Mouse (Mus musculus) liver, embryonic 12.5 days (tissue): Measurements from ENCODE around the gene Pros1. TPM values are rescaled to one million over a fixed set of nuclear protein-coding genes. Genes with fewer than 3 reads are reported as not detected.

ENCODE experiments used
- ATAC-seq: fragments of 200-750 bp; cut with Nextera tagmentation; 2 replicates; pipeline ENCODE4 v1.8.0; 2017; ENCODE audit warnings: moderate number of reproducible peaks, mild to moderate bottlenecking, moderate library complexity
- H3K27ac ChIP-seq: fragments of 300-500 bp; sonication (generic); 2 replicates; pipeline ENCODE4 v1.5.1; 2016; ENCODE audit warnings: mild to moderate bottlenecking
- H3K27me3 ChIP-seq: fragments of 300-500 bp; sonication (generic); replicated peaks from 2 replicates; pipeline ENCODE4 v1.6.1; 2016; ENCODE audit warnings: mild to moderate bottlenecking, moderate library complexity
- H3K36me3 ChIP-seq: fragments of 300-500 bp; sonication (generic); 2 replicates; pipeline ENCODE4 v1.6.1; 2016; ENCODE audit warnings: mild to moderate bottlenecking, moderate library complexity
- H3K4me1 ChIP-seq: fragments of 300-500 bp; sonication (generic); 2 replicates; pipeline ENCODE4 v1.6.1; 2016
- H3K4me2 ChIP-seq: fragments of 300-500 bp; sonication (generic); 2 replicates; pipeline ENCODE4 v1.6.1; 2016; ENCODE audit warnings: mild to moderate bottlenecking, moderate library complexity
- H3K4me3 ChIP-seq: fragments of 300-500 bp; sonication (generic); 2 replicates; pipeline ENCODE4 v1.5.1; 2016; ENCODE audit warnings: mild to moderate bottlenecking, moderate library complexity
- H3K9ac ChIP-seq: fragments of 300-500 bp; sonication (generic); 2 replicates; pipeline ENCODE4 v1.6.1; 2016; ENCODE audit warnings: mild to moderate bottlenecking, moderate library complexity
- H3K9me3 ChIP-seq: fragments of 300-500 bp; sonication (generic); replicated peaks from 2 replicates; pipeline ENCODE4 v1.6.1; 2016; ENCODE audit warnings: mild to moderate bottlenecking, moderate library complexity
- WGBS: fragments of 180-500 bp; shearing (Covaris S2); methylation state at CpG from one replicate; pipeline ENCODE4 v1.1.7; 2016; ENCODE audit not compliant: insufficient replicate concordance; 5-methylcytosine and 5-hydroxymethylcytosine counted together
- microRNA-seq: library from miRNA; unstranded; fragments of <30 nt; microRNA quantifications from one replicate; pipeline ENCODE4, GENCODE M21; 2017
- polyA plus RNA-seq: library from polyadenylated mRNA; unstranded; fragments of >200 nt; fragmentation: Nextera tagmentation; extraction: Ambion mirVana; gene quantifications from 2 replicates; pipeline ENCODE4 v1.2.1, GENCODE M21; 2016

Gene Pros1
- polyA plus RNA-seq, 1 experiment from 2014 or later, result 19.5 TPM

DNA sequence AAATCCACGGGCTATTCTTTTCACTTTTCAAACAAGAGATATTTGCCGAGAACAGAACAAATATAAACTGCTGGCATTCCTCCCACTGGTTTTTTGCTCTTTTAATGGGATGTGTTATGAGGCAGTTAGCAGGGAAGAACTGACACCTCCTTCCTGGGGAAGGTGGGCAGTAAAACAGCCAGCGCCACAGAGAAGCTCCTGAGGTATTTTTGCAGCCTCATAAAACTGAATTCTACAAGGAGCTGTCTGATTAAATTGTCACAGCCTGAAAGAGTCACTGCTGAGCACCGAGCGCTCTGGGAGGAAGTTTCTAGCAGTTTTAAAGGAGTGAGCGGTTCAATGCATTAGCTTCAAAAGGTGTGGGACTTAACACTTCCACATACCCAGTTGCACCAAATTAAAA, 110.3 kb downstream of the Pros1 start:
- no peak for ATAC-seq

DNA sequence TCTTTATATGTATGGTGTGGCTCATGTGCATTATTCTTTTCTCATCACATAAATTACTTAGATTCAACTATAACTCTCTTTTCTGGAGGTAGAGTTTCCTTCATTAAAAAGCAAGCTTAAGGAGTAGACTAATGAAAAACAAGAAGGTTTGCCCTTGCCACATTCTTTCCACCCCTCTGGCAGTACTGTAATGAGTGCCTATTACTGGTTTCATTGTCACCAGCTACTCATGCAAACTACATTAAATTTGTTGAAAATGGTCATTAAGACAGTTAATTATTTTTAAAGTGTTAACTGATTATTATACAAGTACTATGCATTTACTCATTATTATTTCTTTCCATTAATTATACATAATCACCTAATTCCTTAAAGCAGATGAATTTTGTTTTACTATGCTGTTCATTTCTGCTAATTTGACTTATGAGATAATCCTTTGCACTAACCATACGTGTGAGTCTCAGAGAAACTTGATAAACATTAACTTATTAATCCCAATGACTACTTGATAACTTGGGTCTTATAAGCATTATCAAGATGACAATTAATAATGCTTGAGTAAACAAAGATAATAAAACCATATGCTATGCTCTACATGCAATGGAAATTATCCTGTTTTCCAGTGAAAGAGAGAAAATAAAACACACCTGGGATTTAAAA, 117.7 kb downstream of the Pros1 start:
- Histone ChIP-seq H3K27me3 (no peaks in the 10 kb centered on the region), H3K4me2 (no peak overlapping the region), H3K9me3 (no peaks in the 10 kb centered on the region), H3K4me3 (no peak overlapping the region), H3K9ac (no peak overlapping the region), H3K4me1 (no peaks in the 10 kb centered on the region), H3K36me3 (no peaks in the 10 kb centered on the region), H3K27ac (no peak overlapping the region)
- ATAC-seq, result no peak
- WGBS, result 47% methylated on average over 1 of the region's 1 CpGs

More for the DNA sequence above, 110.3 kb downstream of the Pros1 start:
- Histone ChIP-seq H3K27ac (no peak overlapping the region), H3K4me2 (no peak overlapping the region), H3K27me3 (no peaks in the 10 kb centered on the region), H3K4me3 (no peak overlapping the region), H3K4me1 (no peaks in the 10 kb centered on the region), H3K9me3 (no peaks in the 10 kb centered on the region), H3K9ac (no peak overlapping the region), H3K36me3 (no peaks in the 10 kb centered on the region)
- WGBS, result 61% methylated on average over 6 of the region's 6 CpGs

DNA sequence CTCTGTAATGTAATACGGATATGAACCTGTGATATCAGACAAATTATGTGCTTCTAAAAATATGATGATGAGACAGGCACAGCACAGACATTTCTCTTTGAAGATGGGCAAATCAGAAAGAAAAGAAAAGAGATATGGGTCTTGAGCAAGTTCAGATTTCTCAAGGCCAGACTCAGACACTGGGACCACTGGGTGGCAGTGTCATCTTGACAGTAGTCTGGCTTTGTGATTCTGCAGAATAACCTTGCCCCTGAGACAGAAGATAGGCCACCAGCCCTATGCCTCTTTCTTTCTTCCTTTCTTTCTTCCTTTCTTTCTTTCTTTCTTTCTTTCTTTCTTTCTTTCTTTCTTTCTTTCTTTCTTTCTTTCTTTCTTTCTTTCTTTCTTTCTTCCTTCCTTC, 120.8 kb downstream of the Pros1 start:
- Histone ChIP-seq H3K4me1 (no peaks in the 10 kb centered on the region), H3K4me3 (no peak overlapping the region), H3K27ac (no peak overlapping the region), H3K4me2 (no peak overlapping the region), H3K9ac (no peak overlapping the region), H3K9me3 (no peaks in the 10 kb centered on the region), H3K36me3 (no peaks in the 10 kb centered on the region), H3K27me3 (no peaks in the 10 kb centered on the region)
- no peak for ATAC-seq
- WGBS, result 70% methylated on average over 1 of the region's 1 CpGs

Small RNA genes lying within 50 kb of the gene (microRNA-seq; reads per million reads assigned to microRNA genes)
- not detected for gene Gm25986

Other genes with a start within 250 kb of the Pros1 start
- 7.2 and 9.4 TPM in 2 replicates for gene Nsun3, start 67.5 kb upstream of the Pros1 start, polyA plus RNA-seq
- 0.11 and 0.23 TPM in 2 replicates for gene Stx19, start 39.6 kb upstream of the Pros1 start, polyA plus RNA-seq
- 5.8 TPM in 2 replicates for gene Arl13b, start 7.3 kb upstream of the Pros1 start, polyA plus RNA-seq